Mouse (Mus musculus): ENCODE results near the gene Ckm.

GRCm38 (mm10) chr7:19413525-19413924 is 8.9 kb downstream of the Ckm start:
- TF ChIP-seq CTCF (IDR thresholded peaks at IDR 0.05; ENCODE audit: low read depth, low read length) = no peak
- no peak for TF ChIP-seq POLR2A (IDR thresholded peaks at IDR 0.05; ENCODE audit: extremely low read depth, insufficient read depth, low read length)
